Mouse (Mus musculus) frontal cortex, postnatal 14 days (tissue): ENCODE data around the gene Pbx2.
"Not testable (repeated sequence)": the region's sequence is repeated elsewhere in the genome, so short reads cannot be mapped to it uniquely, and the experiment has no call there.

ENCODE experiments used
- DNase-seq, 2 experiments: peaks; one replicate each; pipeline ENCODE4 v3.0.0; 2022; ENCODE audit warnings: low spot score in 2 of 2

Gene Pbx2

GRCm38 (mm10) chr17:34591029-34591993, at the start of gene Pbx2:
Gene Pbx2, plus strand, starts transcription at chr17:34591266.
- no peak for DNase-seq

GRCm38 (mm10) chr17:34543567-34543966, 47.5 kb upstream of the Pbx2 start:
- DNase-seq: not testable (repeated sequence)

GRCm38 (mm10) chr17:34546797-34547196, 44.3 kb upstream of the Pbx2 start:
- no peak for DNase-seq

- no peak for DNase-seq
Measured at GRCm38 (mm10) chr17:34547601-34548000, 43.5 kb upstream of the Pbx2 start.

GRCm38 (mm10) chr17:34549156-34549555, 41.9 kb upstream of the Pbx2 start:
- DNase-seq: no peak

GRCm38 (mm10) chr17:34549843-34550242, 41.2 kb upstream of the Pbx2 start:
- DNase-seq: no peak

GRCm38 (mm10) chr17:34555483-34555882, 35.6 kb upstream of the Pbx2 start:
- DNase-seq: peak; percentile 38 to 62

GRCm38 (mm10) chr17:34556406-34556805, 34.7 kb upstream of the Pbx2 start:
- DNase-seq: no peak

GRCm38 (mm10) chr17:34557411-34557810, 33.7 kb upstream of the Pbx2 start:
- no peak for DNase-seq

- no peak for DNase-seq
Measured at GRCm38 (mm10) chr17:34559116-34559515, 31.9 kb upstream of the Pbx2 start.

- no peak for DNase-seq
Measured at GRCm38 (mm10) chr17:34559895-34560294, 31.2 kb upstream of the Pbx2 start.

GRCm38 (mm10) chr17:34560438-34560837, 30.6 kb upstream of the Pbx2 start:
- no peak for DNase-seq

- no peak for DNase-seq
Measured at GRCm38 (mm10) chr17:34561200-34561599, 29.9 kb upstream of the Pbx2 start.

- DNase-seq: no peak
Measured at GRCm38 (mm10) chr17:34562595-34562994, 28.5 kb upstream of the Pbx2 start.

GRCm38 (mm10) chr17:34563354-34563753, 27.7 kb upstream of the Pbx2 start:
- DNase-seq: no peak

- no peak for DNase-seq
Measured at GRCm38 (mm10) chr17:34564003-34564421, 27.1 kb upstream of the Pbx2 start, which contains the start of gene Notch4. Gene Notch4, plus strand, starts transcription at chr17:34564268.

GRCm38 (mm10) chr17:34564796-34565195, 26.3 kb upstream of the Pbx2 start:
- no peak for DNase-seq

GRCm38 (mm10) chr17:34567311-34567710, 23.8 kb upstream of the Pbx2 start:
- DNase-seq: no peak

- DNase-seq: no peak
Measured at GRCm38 (mm10) chr17:34568421-34568820, 22.6 kb upstream of the Pbx2 start.

GRCm38 (mm10) chr17:34569919-34570318, 21.1 kb upstream of the Pbx2 start:
- DNase-seq: no peak

- DNase-seq: no peak
Measured at GRCm38 (mm10) chr17:34571875-34572274, 19.2 kb upstream of the Pbx2 start.

- no peak for DNase-seq
Measured at GRCm38 (mm10) chr17:34572361-34572760, 18.7 kb upstream of the Pbx2 start.

GRCm38 (mm10) chr17:34576577-34576976, 14.5 kb upstream of the Pbx2 start:
- DNase-seq: no peak
